Mouse (Mus musculus) embryonic stem cell, embryonic (primary cell): Measurements from ENCODE around the gene Spred1.

Experiments used
- CTCF ChIA-PET, 4 experiments: fragments of 300-600 bp in 2 of 4; fragments of 350-600 bp in 2 of 4; sonication (Branson Sonifier 250); formaldehyde crosslinking; loops; one replicate each; lab custom pipeline; 2022; ENCODE audit warnings: inconsistent platforms in 2 of 4; lab: Charles Lee
- POLR2A ChIA-PET, 4 experiments: fragments of 300-600 bp in 2 of 4; fragments of 350-600 bp in 2 of 4; sonication (Branson Sonifier 250); formaldehyde crosslinking; loops; one replicate each; lab custom pipeline; 2022; ENCODE audit warnings: antibody characterized with exemption in 4 of 4, inconsistent platforms in 1 of 4; lab: Charles Lee

The Spred1 gene

DNA sequence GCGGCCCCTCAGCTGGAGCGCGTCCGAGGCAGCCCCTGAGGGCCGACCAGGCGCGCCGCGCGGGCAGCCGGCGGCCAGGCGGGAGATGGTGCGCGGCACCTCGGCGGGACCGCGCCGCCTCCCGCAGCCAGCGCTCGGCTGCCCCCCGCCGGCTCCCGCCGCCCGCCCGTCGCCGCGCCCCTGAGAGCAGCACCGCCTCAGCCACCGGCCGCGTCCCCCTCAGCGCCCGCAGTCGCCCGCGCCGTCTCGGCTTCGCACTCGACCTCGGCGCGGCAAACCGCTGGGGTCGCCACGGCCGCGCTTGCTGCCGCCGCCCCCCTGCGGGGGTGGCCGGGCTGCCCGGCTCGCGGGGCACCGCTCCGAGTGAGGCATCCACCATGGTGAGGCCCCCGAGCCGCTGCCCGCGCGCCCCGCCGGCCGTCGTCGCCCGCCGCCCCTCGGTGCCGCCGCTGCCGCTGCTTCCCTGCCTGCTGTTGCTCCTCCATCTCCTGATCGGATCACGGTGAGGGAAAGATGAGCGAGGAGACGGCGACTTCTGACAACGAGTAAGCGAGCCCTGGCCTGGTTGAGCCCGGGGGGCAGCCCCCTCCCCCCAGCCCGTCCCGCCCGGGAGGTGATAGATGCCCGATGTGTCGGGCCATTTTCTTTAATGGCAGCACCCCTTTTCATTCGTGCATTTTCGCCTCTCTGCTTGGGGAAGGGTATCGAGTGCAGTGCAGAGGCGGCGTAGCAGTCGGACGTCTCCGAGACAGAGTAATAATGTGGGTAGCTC lies at the start of gene Spred1:
Spred1 (plus strand) TSS at position 163 of the 772 bp plus-strand sequence.
- ChIA-PET CTCF (no interaction called here), POLR2A (interaction anchor here (0.7 to 1.8 kb wide), 11 partner anchors 10 to 398 kb away, joined by 3 to 7 read pairs (median 4); no protein-coding TSS in a partner anchor)

- POLR2A ChIA-PET: interaction anchor here in 1 of 4 experiments (0.6 kb wide), 1 partner anchor 67 kb away, joined by 5 read pairs; no protein-coding TSS in a partner anchor
- CTCF ChIA-PET: interaction anchor here in 1 of 4 experiments (0.7 kb wide), 1 partner anchor 111 kb away, joined by 3 read pairs; no protein-coding TSS in a partner anchor
Measured at GRCm38 (mm10) chr2:117071596-117071995, 49.6 kb upstream of the Spred1 start.

GRCm38 (mm10) chr2:117078711-117079110 lies 42.5 kb upstream of the Spred1 start:
- ChIA-PET CTCF (no interaction called here), POLR2A (no interaction called here)

GRCm38 (mm10) chr2:117079621-117080020 lies 41.6 kb upstream of the Spred1 start:
- CTCF ChIA-PET: no interaction called here

GRCm38 (mm10) chr2:117086002-117086765 lies 35.0 kb upstream of the Spred1 start:
- ChIA-PET POLR2A (no interaction called here), CTCF (interaction anchor here in 1 of 4 experiments (0.6 kb wide), 1 partner anchor 1071 kb away, joined by 3 read pairs; no protein-coding TSS in a partner anchor)

More at GRCm38 (mm10) chr2:117079621-117080020, 41.6 kb upstream of the Spred1 start:
- POLR2A ChIA-PET: no interaction called here

DNA sequence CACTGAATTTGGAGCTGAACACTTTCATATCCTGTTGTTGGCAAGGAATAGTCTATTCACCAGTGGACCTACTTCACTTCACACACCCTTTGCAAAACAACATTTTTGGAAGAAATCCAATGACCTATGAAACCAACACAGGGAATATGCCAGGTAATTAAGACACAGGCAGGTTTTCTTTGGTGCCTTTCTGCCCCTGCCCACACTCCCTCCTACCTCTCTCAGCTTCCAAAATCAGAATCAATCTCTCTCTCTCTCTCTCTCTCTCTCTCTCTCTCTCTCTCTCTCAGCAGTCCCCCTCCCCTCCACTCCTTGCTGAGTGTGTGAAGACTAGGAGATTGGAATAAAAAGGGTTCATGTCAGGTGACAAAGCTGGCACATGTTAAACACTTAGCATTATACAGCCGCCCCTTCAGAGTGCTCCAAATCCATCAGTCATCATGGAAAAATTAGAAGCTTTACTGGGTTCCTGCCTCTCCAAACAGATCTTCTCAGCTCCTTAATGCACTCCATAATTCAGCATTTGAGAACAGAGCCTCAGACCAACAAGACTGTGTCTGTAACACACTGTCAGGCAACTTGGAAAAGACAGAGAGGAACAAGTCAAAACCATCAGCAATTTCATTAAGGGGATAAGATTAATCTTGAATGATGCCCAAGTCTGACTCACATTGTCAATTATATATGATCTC lies 34.3 kb upstream of the Spred1 start:
- POLR2A ChIA-PET: no interaction called here
- CTCF ChIA-PET: interaction anchor here in 2 of 4 experiments (0.6 kb wide), 2 partner anchors 145 to 1071 kb away, joined by 3 to 4 read pairs; no protein-coding TSS in a partner anchor

DNA sequence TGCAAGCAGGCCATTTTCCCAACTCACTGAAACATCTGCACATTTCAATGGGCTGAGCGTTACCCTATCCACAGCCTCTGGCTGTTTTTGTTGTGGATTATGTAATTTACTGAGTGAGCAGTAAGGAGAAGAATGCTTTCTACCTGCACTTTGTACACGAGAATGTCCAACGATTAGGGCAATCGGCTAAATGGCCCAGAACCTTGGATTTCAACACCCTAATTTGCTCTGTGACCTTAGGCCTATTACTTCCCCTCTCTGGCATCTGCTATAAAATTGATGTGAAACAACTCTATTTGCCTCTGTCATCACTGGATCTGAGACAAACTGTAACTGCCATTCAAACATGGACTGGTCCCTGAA lies 33.7 kb upstream of the Spred1 start:
- POLR2A ChIA-PET: no interaction called here
- CTCF ChIA-PET: interaction anchor here in 1 of 4 experiments (0.6 kb wide), 1 partner anchor 144 kb away, joined by 4 read pairs; no protein-coding TSS in a partner anchor

GRCm38 (mm10) chr2:117089482-117089881 lies 31.7 kb upstream of the Spred1 start:
- CTCF ChIA-PET: no interaction called here

DNA sequence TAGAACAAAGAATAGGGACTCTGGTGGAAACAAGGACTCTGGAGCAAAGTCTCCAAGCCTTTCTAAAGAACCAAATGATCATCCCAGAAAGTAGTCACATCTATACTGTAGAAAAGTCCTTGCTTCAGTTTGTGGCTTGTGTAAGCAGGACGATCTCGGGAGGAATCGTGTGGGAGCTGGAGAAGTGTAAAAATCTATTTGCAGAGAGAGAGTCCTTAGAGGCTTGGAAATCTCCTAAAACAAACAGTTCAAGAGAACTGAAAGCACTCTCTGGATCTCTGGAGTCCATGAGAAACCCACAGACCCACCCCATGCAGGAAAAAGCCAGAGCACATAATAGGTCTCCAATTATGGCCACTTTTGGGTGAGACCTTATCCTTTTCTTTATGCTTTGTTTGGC lies 31.1 kb upstream of the Spred1 start:
- CTCF ChIA-PET: no interaction called here
- POLR2A ChIA-PET: no interaction called here

More at GRCm38 (mm10) chr2:117089482-117089881, 31.7 kb upstream of the Spred1 start:
- POLR2A ChIA-PET: no interaction called here

GRCm38 (mm10) chr2:117092946-117093401 lies 28.2 kb upstream of the Spred1 start:
- CTCF ChIA-PET: interaction anchor here in 2 of 4 experiments (0.6 to 0.8 kb wide), 2 partner anchors 17 to 1112 kb away, joined by 4 read pairs; no protein-coding TSS in a partner anchor

GRCm38 (mm10) chr2:117095491-117095890 lies 25.7 kb upstream of the Spred1 start:
- ChIA-PET CTCF (no interaction called here), POLR2A (no interaction called here)

More at GRCm38 (mm10) chr2:117092946-117093401, 28.2 kb upstream of the Spred1 start:
- POLR2A ChIA-PET: interaction anchor here in 1 of 4 experiments (1.3 kb wide), 1 partner anchor 14 kb away, joined by 3 read pairs; no protein-coding TSS in a partner anchor

GRCm38 (mm10) chr2:117097305-117097704 lies 23.9 kb upstream of the Spred1 start:
- ChIA-PET CTCF (interaction anchor here in 2 of 4 experiments (0.6 to 0.7 kb wide), 2 partner anchors 1350 to 1607 kb away, joined by 3 to 5 read pairs; partner anchors contain the start of gene Ankrd63 (in 1 of the 2)), POLR2A (no interaction called here)

DNA sequence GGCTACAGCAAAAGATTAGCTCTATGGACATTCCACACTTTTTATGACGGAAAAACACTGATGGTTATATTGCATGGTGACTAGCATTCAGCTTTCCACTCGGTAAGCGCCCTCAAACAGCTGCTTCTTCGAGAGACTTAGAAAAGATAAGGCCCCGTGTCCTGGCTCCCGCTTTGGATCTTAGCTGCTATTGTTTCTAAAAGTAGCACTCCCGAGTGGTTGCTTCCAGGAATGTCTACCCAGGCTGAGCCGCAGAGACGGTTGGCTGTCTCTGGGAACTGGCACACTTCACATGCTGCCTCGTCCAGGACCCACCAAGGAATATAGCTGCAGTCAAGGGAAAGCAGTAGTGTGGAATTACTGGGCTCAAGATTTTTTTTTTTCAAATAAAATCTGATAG lies 21.9 kb upstream of the Spred1 start:
- CTCF ChIA-PET: interaction anchor here in 1 of 4 experiments (0.5 kb wide), 1 partner anchor 600 kb away, joined by 4 read pairs; no protein-coding TSS in a partner anchor

GRCm38 (mm10) chr2:117103461-117103860 lies 17.7 kb upstream of the Spred1 start:
- ChIA-PET POLR2A (no interaction called here), CTCF (no interaction called here)

More for the DNA sequence above, 21.9 kb upstream of the Spred1 start:
- POLR2A ChIA-PET: no interaction called here

- POLR2A ChIA-PET: interaction anchor here in 1 of 4 experiments (2.1 kb wide), 1 partner anchor 14 kb away, joined by 7 read pairs; no protein-coding TSS in a partner anchor
- CTCF ChIA-PET: no interaction called here
Measured at GRCm38 (mm10) chr2:117105407-117105806, 15.8 kb upstream of the Spred1 start.

DNA sequence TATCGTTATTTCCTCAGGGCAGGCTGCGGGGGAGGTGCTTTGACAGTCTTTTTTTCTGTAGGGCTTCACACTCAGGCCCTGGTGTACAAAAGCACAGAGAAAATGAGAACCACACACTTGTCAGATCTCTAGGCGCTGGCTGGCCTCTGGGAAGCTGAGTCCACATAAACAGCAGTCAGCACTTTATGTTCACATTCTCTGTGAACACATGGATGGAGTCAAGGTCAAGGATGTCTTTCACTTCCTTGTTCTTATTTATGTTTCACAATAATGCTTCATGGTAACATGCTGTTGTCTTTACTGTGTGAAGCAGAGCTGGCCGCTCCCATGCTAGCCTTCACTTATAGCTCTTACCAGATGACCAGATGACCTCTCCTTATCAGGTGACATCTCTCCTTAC lies 13.1 kb upstream of the Spred1 start:
- CTCF ChIA-PET: no interaction called here
- POLR2A ChIA-PET: interaction anchor here in 1 of 4 experiments (0.6 kb wide), 1 partner anchor 12 kb away, joined by 4 read pairs; no protein-coding TSS in a partner anchor

DNA sequence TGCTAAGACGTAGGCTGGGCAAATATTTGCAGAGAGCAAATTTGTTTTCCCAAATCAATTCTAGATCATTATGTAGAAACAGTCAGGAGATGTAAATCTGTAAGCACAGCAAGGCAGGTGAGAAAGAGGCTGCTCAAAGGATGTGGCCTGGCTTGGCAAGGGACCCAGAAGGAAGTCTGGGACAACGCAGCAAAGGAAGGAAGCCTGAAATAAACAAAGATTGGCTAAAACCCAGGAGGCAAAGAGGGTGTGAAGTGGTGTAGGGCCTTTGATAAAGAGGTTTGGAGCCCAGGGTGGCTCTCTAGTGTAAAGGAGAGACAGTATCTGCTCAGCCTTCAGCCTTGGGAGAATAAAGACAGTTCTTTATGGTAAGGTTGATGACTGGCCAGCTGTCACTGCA lies 11.9 kb upstream of the Spred1 start:
- CTCF ChIA-PET: no interaction called here
- POLR2A ChIA-PET: no interaction called here

GRCm38 (mm10) chr2:117110355-117110866 lies 10.8 kb upstream of the Spred1 start:
- POLR2A ChIA-PET: interaction anchor here in 3 of 4 experiments (0.6 to 0.7 kb wide), 3 partner anchors 12 to 84 kb away, joined by 3 to 4 read pairs (median 4); no protein-coding TSS in a partner anchor
- CTCF ChIA-PET: interaction anchor here in 1 of 4 experiments (0.6 kb wide), 1 partner anchor 365 kb away, joined by 3 read pairs; no protein-coding TSS in a partner anchor
